Mouse (Mus musculus): ENCODE measurements around the gene Olfr1006.
"Not testable (repeated sequence)": the region's sequence is repeated elsewhere in the genome, so short reads cannot be mapped to it uniquely, and the experiment has no call there.

The Olfr1006 gene

DNA sequence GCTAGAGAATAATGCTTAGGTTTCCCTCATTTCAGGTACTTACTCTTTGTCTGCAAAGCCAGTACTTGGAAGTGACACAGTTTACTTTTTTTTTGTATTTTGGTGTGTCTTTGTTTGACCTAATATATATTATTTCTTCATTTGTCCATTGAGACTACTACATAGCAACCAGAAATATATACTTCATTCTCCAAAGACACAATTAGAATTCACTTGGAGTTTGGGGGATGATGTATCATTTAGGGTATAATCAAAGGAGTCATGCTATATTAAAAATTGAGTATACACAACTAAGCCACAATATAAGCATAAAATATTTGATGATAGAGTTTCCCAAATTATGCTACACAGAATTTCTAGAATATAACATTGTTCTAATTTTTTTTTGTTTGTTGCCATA is at the start of gene Olfr1006:
Gene Olfr1006, minus strand, starts transcription at position 101 of the 400 bp plus-strand sequence.
- DNase-seq, result no peak

DNA sequence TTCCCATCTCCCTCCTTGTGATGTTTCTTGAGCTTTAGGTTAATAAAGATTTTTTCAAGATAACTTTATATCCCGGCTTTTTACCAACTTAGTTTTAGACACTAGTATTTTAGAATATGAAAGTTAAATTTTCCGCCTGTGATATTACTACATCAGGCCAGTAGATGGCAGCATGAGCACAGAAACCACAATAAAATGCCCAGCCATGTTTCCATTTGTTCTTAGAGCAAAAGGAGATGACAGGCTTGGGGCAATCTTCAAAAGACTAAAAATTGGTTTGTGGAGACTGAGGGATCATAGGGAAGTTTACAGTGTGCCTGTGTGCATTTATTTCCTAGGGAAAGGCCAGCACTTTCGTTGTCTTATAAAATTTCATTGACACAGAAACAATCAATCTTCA is 47.2 kb upstream of the Olfr1006 start:
- peak; percentile 6 for DNase-seq

DNA sequence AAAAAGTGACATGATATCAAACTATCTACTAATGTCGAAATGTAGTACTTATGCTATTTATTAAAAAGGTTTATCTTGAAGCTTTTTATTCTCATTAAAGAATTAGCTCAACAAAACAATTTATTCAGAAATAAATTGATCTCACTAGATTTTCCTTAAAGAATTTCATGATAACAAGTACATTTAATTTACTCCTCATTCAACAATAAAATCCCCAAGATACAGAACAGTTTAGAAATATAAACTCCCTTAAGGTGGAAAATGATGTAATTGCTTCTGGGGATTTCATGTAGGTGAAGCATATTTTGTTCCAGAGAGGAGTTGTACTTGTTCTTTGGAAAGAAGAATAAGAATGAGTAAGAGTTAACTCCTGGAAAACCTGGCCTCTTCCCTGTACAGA is 36.6 kb upstream of the Olfr1006 start, which contains the start of gene Olfr1009:
Gene Olfr1009, plus strand, starts transcription at position 301 of the 400 bp plus-strand sequence.
- no peak for DNase-seq

DNA sequence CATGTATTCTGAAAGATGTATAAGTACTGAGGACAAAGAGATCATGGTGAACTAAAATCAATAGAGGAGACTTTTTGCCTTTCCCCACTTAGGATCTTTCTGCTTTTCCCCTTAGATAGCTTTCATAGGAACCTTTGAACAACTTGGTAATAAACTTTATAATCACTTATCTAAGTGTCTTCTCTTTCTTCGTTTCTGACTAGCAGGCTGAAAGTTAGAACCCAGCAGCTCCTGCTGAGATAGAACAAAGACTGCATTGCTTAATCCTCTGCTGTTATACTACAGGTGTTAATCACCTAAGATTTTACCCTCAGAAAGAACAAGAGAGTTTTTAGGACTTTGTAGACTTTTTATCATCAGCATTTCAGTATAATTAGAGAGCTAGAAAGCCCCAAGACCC is 32.6 kb upstream of the Olfr1006 start:
- no peak for DNase-seq

DNA sequence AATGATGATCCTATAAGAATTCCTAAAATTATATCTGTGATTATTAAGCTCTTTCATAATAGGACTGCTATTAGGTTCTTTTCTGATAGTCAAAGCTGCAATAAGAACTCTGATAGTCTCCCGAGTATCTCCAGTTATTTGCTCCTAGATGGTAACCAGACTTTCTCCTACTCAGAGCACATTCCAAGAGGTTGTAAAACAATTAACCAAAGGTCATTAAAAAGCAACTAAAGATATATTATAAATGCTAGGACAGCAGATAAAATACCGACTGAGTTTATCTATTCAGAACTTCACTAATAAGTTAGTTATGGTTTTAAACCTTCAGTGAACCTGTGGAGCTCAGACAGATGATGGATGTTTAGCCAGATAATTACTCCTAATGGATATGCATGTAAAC is 32.1 kb upstream of the Olfr1006 start:
- DNase-seq, result not testable (repeated sequence)

DNA sequence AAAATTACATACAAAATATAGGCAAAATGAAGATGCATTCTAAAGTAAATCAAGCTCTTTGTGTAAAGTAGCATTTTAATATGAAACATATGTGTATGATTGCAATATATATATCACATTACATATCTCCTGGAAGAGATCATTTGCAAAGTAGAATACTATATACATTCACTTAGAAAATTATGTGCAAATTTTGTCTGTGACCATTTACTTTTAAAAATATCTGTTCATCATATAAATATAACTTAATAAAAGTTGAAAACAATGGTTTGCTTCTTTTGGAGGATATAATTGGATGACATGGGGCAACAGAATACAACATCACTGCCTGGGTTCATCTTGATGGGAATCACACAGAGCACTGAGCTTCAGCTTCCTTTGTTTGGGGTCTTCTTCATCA is 10.6 kb upstream of the Olfr1006 start, which contains the start of gene Olfr1008:
Gene Olfr1008, plus strand, starts transcription at position 301 of the 400 bp plus-strand sequence.
- no peak for DNase-seq

DNA sequence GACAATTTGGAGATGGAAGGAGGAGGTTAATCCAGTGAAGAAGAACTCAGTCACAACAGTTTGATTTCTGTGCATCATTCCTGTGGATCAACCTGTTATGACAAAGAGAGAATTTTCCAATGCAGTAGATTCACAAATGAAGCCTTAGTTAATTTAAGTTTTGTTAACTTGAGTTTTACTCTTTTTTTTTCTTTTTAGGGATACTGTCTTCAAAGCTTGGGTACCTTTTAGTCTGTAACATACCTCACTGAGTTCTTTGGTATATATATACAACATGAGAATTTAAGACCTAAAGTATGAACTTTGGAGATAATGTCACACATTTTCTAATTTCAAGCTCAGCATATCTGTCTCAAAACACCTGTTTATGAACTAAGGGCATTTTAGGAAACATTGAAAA is 14.2 kb downstream of the Olfr1006 start, which contains the start of gene Olfr154:
Gene Olfr154, minus strand, starts transcription at position 101 of the 400 bp plus-strand sequence.
- not testable (repeated sequence) for DNase-seq

DNA sequence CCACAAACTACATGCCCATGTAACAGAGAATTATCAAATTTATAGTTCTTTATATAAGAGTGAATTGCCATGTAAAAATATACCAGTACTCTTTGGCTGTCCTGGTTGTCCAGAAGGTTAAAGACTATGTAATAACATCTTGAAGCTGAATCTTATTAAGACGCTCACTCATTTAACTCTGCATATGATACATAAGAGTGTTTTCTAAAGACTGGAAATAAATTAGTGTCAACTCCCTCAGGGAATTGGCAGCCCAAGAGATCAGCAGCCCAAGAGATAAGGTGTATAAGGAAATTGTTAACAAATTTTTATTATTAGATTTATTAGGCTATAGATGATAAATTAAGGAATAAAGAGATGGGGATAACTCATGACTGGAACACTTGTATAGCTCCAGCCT is 28.0 kb downstream of the Olfr1006 start, which contains the start of gene Olfr1002:
Gene Olfr1002, minus strand, starts transcription at position 101 of the 400 bp plus-strand sequence.
- DNase-seq, result no peak
